Mouse (Mus musculus) MN1 (cell line): ENCODE results near the gene Fyttd1.

Experiments
- DNase-seq: peaks from one replicate; pipeline ENCODE4 v3.0.0-alpha.2; 2016; ENCODE audit warnings: low spot score

The Fyttd1 gene

GRCm38 (mm10) chr16:32942694-32943093 is 65.4 kb downstream of the Fyttd1 start:
- no peak for DNase-seq

DNA sequence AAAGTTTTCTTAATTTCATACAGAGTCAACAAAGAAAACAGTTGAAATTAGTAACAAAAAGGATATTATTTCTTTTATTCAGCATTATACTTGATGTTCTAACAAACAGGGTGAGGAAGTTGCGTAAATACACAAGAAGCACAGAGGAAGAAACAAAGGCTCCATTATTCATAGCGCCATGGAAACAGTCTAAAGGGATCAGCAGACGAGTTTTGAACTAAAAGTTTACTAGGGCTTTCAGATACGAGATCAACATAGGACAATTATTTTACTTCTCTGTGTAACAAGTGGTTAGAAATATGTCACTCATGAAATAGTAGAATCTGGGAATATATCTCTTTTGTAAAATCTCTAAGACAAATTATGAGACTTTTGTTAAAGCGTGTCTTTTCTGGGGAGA is 68.1 kb downstream of the Fyttd1 start:
- DNase-seq: no peak

- DNase-seq: no peak
These were observed 70.7 kb downstream of the Fyttd1 start for GRCm38 (mm10) chr16:32948016-32948415.

DNA sequence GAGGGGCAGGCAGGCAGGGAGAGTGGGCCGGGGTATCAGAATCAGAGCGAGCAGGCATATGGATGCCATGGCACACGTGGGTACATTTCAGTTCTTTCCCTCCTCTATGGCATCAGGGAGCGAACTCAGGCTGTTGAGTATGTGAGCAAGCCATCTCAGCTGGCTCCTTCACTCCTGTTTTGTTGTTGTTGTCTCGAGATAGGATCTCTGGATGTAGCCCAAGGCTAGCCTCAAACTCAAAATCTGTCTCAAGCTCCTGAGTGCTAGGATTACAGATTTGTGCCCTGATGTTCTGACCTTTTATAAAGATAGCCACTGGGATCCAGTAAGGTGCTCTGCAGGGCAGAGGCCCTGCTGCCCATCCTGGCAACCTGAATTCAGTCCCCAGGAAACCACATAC is 71.4 kb downstream of the Fyttd1 start:
- DNase-seq: no peak

DNA sequence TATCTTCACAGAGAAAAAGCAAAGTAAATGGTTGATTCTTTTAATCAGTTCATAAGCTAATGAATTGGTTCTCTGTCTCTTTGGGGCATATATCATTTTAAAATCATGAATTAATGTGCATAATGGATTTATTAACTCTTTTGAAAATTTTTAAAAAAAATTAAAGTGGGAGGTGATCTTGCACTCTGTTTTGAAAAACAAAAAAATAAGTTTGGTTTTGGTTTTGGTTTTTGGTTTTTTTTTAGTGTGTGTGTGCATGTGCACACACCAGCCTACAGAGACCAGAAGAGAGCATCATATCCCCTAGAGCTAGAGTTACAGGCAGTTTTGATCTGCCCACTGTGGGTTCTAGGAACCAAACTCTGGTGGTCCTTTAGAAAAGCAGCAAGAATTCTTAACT is 72.0 kb downstream of the Fyttd1 start:
- no peak for DNase-seq

DNA sequence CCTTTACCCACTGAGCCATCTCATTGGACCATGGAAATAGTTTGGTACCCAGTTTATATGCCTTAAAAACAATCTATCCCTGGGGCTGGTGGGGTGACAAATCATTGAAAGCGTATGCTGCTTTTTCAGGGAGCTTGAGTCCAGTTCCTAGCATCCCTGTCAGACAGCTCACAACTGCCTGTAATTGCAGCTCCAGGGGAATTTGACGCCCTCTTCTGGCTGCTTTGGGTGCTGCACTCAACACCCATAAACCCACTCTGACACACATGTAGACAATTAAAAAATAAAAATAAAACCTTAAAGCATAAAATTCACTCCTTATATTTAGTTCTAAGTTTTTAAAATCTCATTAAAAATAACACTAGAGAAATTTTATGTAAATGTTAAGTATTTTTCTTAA is 73.8 kb downstream of the Fyttd1 start:
- DNase-seq: no peak

DNA sequence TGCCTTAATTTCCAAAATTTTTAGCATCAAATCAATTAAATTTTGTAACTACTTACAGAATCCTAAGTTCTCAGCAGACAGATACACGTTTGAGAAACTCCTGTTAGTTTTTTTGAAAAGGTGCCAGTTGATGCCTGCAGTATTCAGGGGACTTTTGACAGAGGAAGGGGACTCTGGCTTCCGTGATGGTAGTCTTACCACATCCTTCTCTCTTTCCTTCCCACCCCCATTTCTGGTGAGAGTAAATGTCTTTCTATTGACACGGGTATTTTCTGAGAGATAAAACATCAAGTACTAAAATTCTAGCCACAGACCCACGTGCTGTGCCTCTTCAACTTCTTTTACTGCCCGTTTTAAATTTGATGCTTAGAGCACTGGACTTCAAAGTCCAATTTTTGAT is 76.5 kb downstream of the Fyttd1 start:
- DNase-seq: no peak

GRCm38 (mm10) chr16:32954304-32954703 is 77.0 kb downstream of the Fyttd1 start:
- no peak for DNase-seq

DNA sequence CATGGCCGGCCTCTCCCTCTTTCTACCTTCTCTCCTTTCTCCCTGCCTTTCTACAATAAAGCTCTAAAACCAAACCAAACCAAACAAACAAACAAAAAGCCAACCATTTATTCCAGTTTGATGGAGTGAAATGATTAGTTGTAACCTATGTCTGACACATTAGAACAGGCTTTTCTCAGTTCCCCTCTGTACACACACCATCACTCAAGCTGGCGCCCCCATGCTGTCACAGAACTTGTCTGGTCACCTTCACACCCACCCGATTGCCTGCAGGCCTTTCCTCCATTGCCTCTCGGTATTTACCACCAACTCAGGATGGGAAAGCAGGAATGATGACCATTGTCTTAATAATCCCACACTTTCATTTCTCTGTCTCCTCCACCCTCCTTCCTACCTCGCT is 79.6 kb downstream of the Fyttd1 start:
- no peak for DNase-seq
